Mouse (Mus musculus): ENCODE results near the gene Bcat2.
A peak's percentile ranks its signal among the peaks of the same experiment; 100 is the strongest.

- TF ChIP-seq CTCF (IDR thresholded peaks at IDR 0.05) (0 out of 2 replicates have a peak, but pooled peaks have one; percentile 1), EP300 (IDR thresholded peaks at IDR 0.05) (no peak; the same call in 1 of the 2 replicates)
Observed at GRCm38 (mm10) chr7:45525809-45526473, 44.0 kb upstream of the Bcat2 start, which contains the start of the genes Ppp1r15a and Plekha4.
